Mouse (Mus musculus): ENCODE measurements at regions not wholly inside any gene's neighbourhood (a gene's known extent, or its start where the extent isn't known, plus 50 kb on each side); places are given as distances from the start of the nearest gene placed in this dataset.

DNA sequence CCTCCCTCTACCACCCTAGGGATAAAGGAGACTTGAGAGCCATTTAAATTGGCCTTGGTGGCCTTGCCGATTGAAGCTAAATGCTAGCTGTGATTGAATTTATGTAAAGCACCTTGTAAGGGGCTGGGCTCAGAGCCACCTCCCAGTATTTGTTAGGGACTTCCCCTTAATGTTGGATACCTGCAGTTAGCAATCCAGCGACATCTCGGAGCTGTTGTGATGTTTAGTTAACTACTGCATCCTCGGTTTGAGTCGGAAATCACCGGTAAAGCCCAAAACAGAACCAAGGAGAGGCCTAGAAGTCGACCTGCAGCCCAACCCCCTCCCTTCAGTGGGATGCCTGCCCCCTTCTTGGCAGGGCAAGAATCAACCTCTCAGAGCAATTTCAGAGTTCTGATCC, 236.3 kb downstream of the Cd83 start:
- Histone ChIP-seq H3K27me3 (no peaks in the 10 kb centered on the region), H3K9me3 (replicated peaks) (no peaks in the 10 kb centered on the region), H3K4me1 (peaks cover 33% of the 10 kb centered on the region), H3K27ac (no peak overlapping the region), H3K4me3 (replicated peaks) (no peak overlapping the region), H3K9ac (no peak overlapping the region), H3K36me3 (no peaks in the 10 kb centered on the region), H3K4me2 (no peak overlapping the region)
- ATAC-seq (replicated peaks; ENCODE audit: low FRiP score), result no peak
- 48% methylated on average over 7 of the region's 7 CpGs for WGBS

DNA sequence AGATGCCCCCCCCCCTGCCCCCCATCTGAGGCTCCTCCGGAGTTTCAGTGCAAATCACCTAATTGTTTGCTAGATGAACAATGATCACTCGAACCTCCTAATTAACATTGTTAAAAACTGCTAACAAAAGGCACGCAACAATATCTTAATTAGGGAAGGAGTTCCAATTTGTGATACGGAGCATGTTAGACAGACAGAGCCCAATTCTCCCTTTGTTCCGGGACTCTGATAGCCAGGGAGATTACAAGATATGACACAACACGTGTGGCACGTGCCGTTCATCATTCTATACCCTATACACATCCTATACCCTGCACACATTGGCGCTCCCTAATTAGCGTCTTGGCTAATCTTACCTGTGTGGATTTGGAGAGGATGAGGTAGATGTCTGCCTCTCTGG, 237.5 kb downstream of the Cd83 start:
- H3K4me3 ChIP-seq (replicated peaks), result no peak overlapping the region
- H3K36me3 ChIP-seq, result no peaks in the 10 kb centered on the region
- WGBS, result 80% methylated on average over 10 of the region's 10 CpGs
- no peak for ATAC-seq (replicated peaks; ENCODE audit: low FRiP score)
- H3K9ac ChIP-seq, result no peak overlapping the region
- H3K4me2 ChIP-seq, result no peak overlapping the region
- H3K9me3 ChIP-seq (replicated peaks), result no peaks in the 10 kb centered on the region
- peaks cover 44% of the 10 kb centered on the region for H3K4me1 ChIP-seq
- H3K27me3 ChIP-seq, result no peaks in the 10 kb centered on the region
- no peak overlapping the region for H3K27ac ChIP-seq

DNA sequence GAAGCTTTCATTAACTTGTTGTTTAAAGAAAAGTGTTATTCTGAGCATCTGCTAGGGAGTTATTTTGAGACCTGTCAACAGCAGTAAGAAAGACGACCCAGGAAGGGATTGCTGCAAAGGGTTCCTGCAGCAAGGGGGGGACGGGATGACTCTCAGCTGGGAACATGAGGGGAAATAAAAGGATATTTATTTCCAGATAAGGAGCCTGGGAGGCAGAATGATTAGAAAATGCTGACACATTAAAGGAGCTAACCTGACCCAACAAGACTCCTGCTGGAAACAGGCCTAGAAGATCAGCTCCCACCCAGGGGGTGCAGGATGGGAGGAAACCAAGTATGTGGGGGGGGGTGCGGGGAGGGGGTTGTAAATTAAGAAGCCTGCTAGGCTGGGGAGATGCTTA, 240.0 kb downstream of the Cd83 start:
- Histone ChIP-seq H3K4me2 (no peak overlapping the region), H3K4me3 (replicated peaks) (no peak overlapping the region), H3K4me1 (peaks cover 47% of the 10 kb centered on the region), H3K36me3 (no peaks in the 10 kb centered on the region), H3K9ac (no peak overlapping the region), H3K27me3 (no peaks in the 10 kb centered on the region), H3K27ac (peak overlapping the region; percentile 86), H3K9me3 (replicated peaks) (no peaks in the 10 kb centered on the region)
- 13% methylated on average over 3 of the region's 3 CpGs for WGBS
- peak; percentile 63 for ATAC-seq (replicated peaks; ENCODE audit: low FRiP score)

DNA sequence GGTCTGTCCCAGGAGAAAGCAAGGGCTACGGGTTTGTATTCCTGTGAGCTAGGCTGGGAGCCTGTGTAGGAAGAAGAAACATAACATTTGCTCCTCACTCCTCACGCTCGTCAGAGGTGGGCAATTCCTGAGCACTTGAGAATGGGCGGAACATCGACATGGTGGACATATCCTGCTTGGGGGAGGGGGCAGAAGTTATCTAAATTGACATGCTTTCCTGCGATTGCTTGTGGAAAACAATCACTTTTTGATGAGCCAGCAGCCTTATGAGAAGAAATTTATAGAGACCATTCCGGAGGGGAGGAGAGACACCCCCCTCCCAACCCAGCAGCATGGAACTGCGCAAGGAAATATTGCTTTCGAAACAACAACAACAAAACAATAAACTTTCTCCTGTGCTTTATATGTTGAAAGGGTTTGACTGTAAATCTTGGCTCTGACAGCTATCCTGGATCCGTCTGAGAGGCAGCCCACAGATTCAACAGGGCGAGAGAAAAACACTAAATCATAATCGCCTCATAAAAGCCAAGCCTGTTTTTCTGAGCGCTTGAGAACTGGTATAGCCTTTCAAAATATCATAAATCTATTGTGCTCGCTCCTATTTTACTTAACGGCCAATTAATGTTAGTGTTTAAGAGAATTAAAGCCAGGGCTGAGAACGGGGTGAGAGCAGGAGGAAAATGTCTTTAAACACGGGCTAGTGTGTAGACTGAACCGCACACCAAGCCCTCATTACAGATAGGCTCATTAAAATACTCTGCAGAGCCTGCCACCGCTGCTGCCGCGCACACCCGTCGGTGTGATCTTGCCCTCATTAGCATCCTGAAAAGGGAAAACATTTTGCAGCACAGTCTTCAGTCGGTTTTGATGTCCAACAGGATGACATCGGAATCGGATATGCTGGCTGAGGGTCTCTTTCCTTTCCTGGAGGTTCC, 242.0 kb downstream of the Cd83 start:
- H3K27ac ChIP-seq, result peak overlapping the region; percentile 86
- peak overlapping the region; percentile 54 for H3K4me2 ChIP-seq
- no peaks in the 10 kb centered on the region for H3K36me3 ChIP-seq
- no peak overlapping the region for H3K9ac ChIP-seq
- WGBS, result 10% methylated on average over 26 of the region's 26 CpGs
- peak; percentile 74 for ATAC-seq (replicated peaks; ENCODE audit: low FRiP score)
- H3K4me3 ChIP-seq (replicated peaks), result peak overlapping the region; percentile 2
- H3K27me3 ChIP-seq, result no peaks in the 10 kb centered on the region
- H3K4me1 ChIP-seq, result peaks cover 41% of the 10 kb centered on the region
- no peaks in the 10 kb centered on the region for H3K9me3 ChIP-seq (replicated peaks)

DNA sequence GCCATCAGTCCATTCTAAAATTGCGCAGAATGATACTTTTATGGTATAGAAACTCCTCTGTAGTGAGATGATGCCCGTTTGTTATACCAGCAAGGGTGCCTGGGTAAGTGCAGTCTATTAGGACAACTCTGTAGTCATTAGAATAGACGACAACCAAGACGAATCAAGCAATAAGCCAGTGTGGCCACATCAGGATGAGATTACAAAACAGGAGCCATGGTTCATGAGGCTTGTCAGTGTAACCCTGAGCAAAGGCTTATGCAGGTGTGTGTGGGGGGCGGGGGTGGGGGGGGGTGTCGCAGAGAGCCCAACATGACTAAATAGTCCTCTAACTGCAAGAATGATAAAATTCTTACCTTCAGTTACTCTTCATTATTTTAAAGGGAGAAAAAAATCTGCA, 243.5 kb downstream of the Cd83 start:
- no peaks in the 10 kb centered on the region for H3K27me3 ChIP-seq
- H3K4me1 ChIP-seq, result peaks cover 41% of the 10 kb centered on the region
- ATAC-seq (replicated peaks; ENCODE audit: low FRiP score), result no peak
- no peak overlapping the region for H3K27ac ChIP-seq
- no peak overlapping the region for H3K9ac ChIP-seq
- H3K36me3 ChIP-seq, result no peaks in the 10 kb centered on the region
- 69% methylated on average over 6 of the region's 6 CpGs for WGBS
- H3K4me2 ChIP-seq, result no peak overlapping the region
- no peak overlapping the region for H3K4me3 ChIP-seq (replicated peaks)
- H3K9me3 ChIP-seq (replicated peaks), result no peaks in the 10 kb centered on the region

DNA sequence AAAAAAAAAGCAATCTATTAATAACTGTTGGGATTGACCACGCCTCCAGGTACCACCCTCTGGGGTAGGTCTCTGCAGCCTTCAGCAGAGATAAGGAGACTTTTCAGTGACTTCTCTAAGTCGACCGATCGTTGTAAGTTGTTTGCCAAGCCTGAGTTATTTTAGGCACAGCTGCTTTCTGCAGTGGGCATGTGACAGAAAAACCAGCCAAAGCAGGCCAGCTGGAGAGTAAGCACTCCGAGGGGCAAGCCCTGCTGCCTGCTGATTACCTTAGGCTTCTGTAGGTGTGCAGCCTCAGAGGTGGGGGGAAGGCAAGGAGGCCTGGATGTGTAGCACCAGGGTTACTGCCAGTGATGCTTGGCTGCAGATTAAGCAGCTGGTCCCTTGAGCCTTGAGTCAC, 246.0 kb downstream of the Cd83 start:
- Histone ChIP-seq H3K4me3 (replicated peaks) (no peak overlapping the region), H3K27ac (no peak overlapping the region), H3K4me2 (no peak overlapping the region), H3K36me3 (no peaks in the 10 kb centered on the region), H3K4me1 (peaks cover 24% of the 10 kb centered on the region), H3K9me3 (replicated peaks) (no peaks in the 10 kb centered on the region), H3K27me3 (no peaks in the 10 kb centered on the region), H3K9ac (no peak overlapping the region)
- no peak for ATAC-seq (replicated peaks; ENCODE audit: low FRiP score)
- WGBS, result 74% methylated on average over 5 of the region's 5 CpGs

DNA sequence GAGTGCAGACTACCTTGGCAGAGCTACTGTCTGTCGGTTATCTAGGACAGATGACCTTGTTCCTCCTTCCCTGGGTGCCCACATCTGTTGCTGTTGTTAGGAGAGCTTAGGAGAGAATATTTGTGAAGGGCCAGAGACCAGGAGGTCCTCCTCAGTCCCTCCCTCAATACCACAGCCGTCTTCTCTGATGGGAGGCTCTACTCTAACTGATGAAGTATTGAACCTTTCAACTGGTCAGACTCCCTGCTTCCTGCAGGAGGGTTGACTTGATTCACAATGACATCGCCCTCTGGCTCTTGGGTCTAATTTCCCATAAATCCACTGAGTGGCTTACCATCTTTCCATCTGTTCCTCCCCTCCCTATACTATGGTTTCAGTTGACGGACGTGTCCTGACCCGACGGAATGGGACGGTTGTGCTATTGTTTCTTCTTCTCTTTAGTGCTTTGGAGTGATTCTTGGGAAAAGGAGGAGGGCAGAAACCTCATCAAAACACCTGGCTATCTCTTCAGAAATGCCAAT, 253.3 kb downstream of the Cd83 start:
- Histone ChIP-seq H3K9me3 (replicated peaks) (no peaks in the 10 kb centered on the region), H3K4me1 (peaks cover 33% of the 10 kb centered on the region), H3K9ac (no peak overlapping the region), H3K36me3 (no peaks in the 10 kb centered on the region), H3K27ac (peak overlapping the region; percentile 59), H3K4me3 (replicated peaks) (no peak overlapping the region), H3K27me3 (no peaks in the 10 kb centered on the region), H3K4me2 (no peak overlapping the region)
- peak; percentile 59 for ATAC-seq (replicated peaks; ENCODE audit: low FRiP score)
- 29% methylated on average over 8 of the region's 8 CpGs for WGBS

DNA sequence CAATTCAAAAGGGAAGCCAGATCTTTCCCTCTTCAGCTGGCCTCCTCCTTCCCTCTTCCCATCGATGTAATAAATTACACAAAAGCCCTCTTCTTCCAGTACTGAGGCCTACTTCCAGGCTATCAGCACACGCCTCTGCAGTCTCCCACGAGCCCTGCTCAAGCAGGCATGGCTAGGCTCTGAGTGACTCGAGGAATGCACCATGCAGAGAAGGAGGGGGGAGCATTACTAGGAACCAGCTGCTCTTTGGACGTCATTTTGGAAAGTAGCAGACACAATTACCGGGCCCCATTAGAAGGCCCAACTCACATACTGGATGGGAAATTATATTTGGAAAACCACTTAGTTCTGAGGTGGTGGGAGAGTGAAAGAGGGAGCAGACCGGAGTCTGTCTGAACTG, 253.7 kb downstream of the Cd83 start:
- Histone ChIP-seq H3K4me3 (replicated peaks) (no peak overlapping the region), H3K27ac (peak overlapping the region; percentile 59), H3K27me3 (no peaks in the 10 kb centered on the region), H3K9ac (no peak overlapping the region), H3K9me3 (replicated peaks) (no peaks in the 10 kb centered on the region), H3K4me1 (peaks cover 38% of the 10 kb centered on the region), H3K4me2 (no peak overlapping the region), H3K36me3 (no peaks in the 10 kb centered on the region)
- ATAC-seq (replicated peaks; ENCODE audit: low FRiP score), result peak; percentile 89
- WGBS, result 21% methylated on average over 7 of the region's 7 CpGs

DNA sequence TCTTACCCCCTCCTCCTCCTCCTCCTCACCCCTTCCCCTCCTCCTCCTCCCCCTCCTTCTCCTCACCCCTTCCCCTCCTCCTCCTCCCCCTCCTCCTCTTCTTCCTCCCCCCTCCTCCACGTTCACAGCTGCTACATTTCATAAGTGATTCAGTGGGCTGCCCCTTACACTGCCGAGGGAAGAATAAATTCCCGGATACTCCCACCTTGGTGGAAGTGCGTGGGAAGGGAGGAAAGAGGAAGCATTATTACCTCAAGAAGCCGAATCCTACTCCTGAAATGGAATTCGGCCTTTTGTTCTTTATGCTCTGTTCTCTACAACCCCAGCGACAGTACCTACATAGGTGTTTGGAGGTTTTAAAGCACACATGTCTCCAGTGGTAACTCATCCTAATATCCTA, 256.1 kb downstream of the Cd83 start:
- no peak overlapping the region for H3K4me2 ChIP-seq
- 30% methylated on average over 6 of the region's 7 CpGs for WGBS

DNA sequence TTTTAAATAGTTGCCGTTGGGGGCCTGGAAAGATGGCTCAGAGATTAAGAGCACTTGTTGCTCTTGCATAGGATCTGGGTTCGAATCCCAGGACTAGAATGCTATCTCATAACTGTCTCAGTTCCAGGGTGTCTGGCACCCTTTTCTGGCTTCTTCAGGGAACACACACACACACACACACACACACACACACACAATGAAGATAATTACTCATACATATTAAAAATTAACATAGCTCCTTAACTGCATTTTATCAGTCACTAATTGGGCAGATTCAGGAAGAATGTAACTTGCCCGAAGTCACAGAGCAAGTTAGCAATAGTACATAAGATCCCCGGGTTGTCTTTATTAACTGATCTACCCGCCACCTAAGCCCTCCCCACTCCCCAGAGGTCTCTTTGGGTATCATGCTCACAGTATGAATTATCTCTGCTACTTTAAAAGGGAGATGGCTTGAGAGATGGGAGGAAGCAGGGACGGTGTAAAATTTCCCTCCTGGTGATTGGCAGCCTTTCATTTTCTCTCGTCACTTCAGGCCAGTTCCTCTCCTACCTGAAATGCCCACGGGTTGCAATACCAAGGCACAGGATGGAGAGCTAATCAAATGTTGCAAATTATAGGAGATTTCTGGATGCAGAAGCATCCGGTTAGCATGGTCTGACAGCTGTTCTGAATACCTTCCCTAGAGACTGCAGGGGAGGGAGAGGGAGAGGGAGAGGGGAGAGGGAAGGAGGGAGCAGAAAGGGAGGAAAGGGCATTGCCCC, 258.3 kb downstream of the Cd83 start:
- no peak overlapping the region for H3K9ac ChIP-seq
- WGBS, result 41% methylated on average over 9 of the region's 9 CpGs
- H3K36me3 ChIP-seq, result no peaks in the 10 kb centered on the region
- H3K4me1 ChIP-seq, result peaks cover 32% of the 10 kb centered on the region
- no peak overlapping the region for H3K27ac ChIP-seq
- no peak overlapping the region for H3K4me3 ChIP-seq (replicated peaks)
- H3K9me3 ChIP-seq (replicated peaks), result no peaks in the 10 kb centered on the region
- H3K4me2 ChIP-seq, result no peak overlapping the region
- ATAC-seq (replicated peaks; ENCODE audit: low FRiP score), result no peak
- H3K27me3 ChIP-seq, result no peaks in the 10 kb centered on the region

More for the DNA sequence above, 256.1 kb downstream of the Cd83 start:
- ATAC-seq (replicated peaks; ENCODE audit: low FRiP score), result no peak
- Histone ChIP-seq H3K9me3 (replicated peaks) (no peaks in the 10 kb centered on the region), H3K36me3 (no peaks in the 10 kb centered on the region), H3K27me3 (no peaks in the 10 kb centered on the region), H3K27ac (no peak overlapping the region), H3K9ac (no peak overlapping the region), H3K4me3 (replicated peaks) (no peak overlapping the region), H3K4me1 (peaks cover 43% of the 10 kb centered on the region)

DNA sequence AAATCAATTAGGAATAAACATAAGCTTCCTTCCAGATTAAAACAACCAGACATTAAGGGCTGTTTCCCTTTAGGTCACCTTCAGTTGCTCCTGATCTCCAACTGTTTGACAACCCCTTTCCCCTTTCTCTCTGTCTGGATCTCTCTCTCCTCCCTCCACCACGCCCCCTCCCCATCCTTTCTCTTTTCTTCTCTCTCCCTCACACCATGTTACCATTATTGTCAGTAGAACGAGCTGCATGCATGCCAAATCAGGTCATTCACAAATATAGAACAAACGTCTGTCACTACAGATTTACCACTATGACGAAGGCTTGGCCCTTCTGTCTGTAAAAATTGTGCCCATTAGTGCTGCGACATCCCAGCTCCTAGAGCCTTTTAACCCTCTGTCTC, 258.9 kb downstream of the Cd83 start:
- H3K4me2 ChIP-seq, result no peak overlapping the region
- no peaks in the 10 kb centered on the region for H3K36me3 ChIP-seq
- no peak overlapping the region for H3K4me3 ChIP-seq (replicated peaks)
- H3K27me3 ChIP-seq, result no peaks in the 10 kb centered on the region
- H3K4me1 ChIP-seq, result peaks cover 26% of the 10 kb centered on the region
- 28% methylated on average over 5 of the region's 5 CpGs for WGBS
- no peak overlapping the region for H3K9ac ChIP-seq
- H3K27ac ChIP-seq, result no peak overlapping the region
- no peaks in the 10 kb centered on the region for H3K9me3 ChIP-seq (replicated peaks)
- ATAC-seq (replicated peaks; ENCODE audit: low FRiP score), result no peak

DNA sequence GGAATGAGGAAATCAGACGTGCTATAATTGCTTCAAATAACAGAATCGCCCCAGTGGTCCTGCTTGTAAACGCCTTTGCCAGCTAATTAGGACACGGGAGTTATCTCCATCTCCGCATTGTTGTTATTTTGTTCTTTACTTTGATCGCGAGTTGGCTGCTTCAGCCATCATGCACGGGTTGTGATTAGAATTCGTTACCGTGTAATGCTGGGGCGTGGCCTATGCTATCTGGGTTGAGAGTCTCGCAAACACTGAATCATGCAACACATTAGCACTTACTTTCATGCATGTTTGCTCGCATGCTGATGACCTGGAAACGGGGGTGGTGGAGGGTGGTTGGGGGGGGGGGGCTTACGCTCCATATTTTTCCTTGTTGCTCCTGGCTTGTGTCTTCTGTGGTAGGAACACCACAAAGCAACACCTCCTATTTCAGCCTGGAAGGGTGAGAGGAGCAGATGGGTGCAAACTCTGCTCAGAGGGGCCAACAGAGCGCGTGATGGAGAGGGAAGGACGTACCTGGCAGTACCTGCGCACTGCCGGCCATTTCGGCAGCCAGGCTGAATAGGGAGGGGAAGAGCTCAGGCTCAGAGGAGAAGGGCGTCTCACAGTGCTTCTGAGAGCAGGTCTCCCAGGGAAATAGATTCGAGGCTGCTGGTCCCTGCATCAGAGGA, 260.1 kb downstream of the Cd83 start:
- Histone ChIP-seq H3K4me1 (peaks cover 19% of the 10 kb centered on the region), H3K27me3 (no peaks in the 10 kb centered on the region), H3K9ac (no peak overlapping the region), H3K27ac (no peak overlapping the region), H3K9me3 (replicated peaks) (no peaks in the 10 kb centered on the region), H3K36me3 (no peaks in the 10 kb centered on the region), H3K4me3 (replicated peaks) (no peak overlapping the region), H3K4me2 (no peak overlapping the region)
- 85% methylated on average over 23 of the region's 23 CpGs for WGBS
- no peak for ATAC-seq (replicated peaks; ENCODE audit: low FRiP score)
